Mouse (Mus musculus) C2C12 (cell line): ENCODE measurements around the gene Adh7. TPM values are rescaled to one million over a fixed set of nuclear protein-coding genes. Genes with fewer than 3 reads are reported as not detected.
A peak's percentile ranks its signal among the peaks of the same experiment; 100 is the strongest.

Experiments used
- H3K27me3 ChIP-seq: one replicate; pipeline ENCODE4 v1.6.1; 2011; ENCODE audit not compliant: control insufficient read depth, insufficient read depth, insufficient read length
- H3K36me3 ChIP-seq: one replicate; pipeline ENCODE4 v1.6.1; 2011; ENCODE audit not compliant: control insufficient read depth, insufficient read depth
- H3K4me3 ChIP-seq: one replicate; pipeline ENCODE4 v1.5.1; 2011; ENCODE audit warnings: mild to moderate bottlenecking, control low read depth; ENCODE audit not compliant: poor library complexity, insufficient read depth, severe bottlenecking
- H3K79me2 ChIP-seq: one replicate; pipeline ENCODE4 v1.6.1; 2011; ENCODE audit not compliant: control insufficient read depth, insufficient read depth
- H3K79me3 ChIP-seq: one replicate; pipeline ENCODE4 v1.6.1; 2011; ENCODE audit warnings: low read depth, control low read depth
- H3ac ChIP-seq: one replicate; pipeline ENCODE3; 2011; ENCODE audit warnings: low read depth; ENCODE audit not compliant: control insufficient read depth, insufficient read length
- CEBPB ChIP-seq: IDR thresholded peaks from one replicate; pipeline ENCODE4 v1.6.1; 2011; ENCODE audit warnings: low read depth, mild to moderate bottlenecking, control low read depth, moderate library complexity
- CTCF ChIP-seq: IDR thresholded peaks from one replicate; pipeline ENCODE4 v1.5.1; 2011; ENCODE audit not compliant: control insufficient read depth, insufficient read depth, insufficient read length
- FOSL1 ChIP-seq: IDR thresholded peaks from one replicate; pipeline ENCODE4 v1.8.0; 2011; ENCODE audit warnings: mild to moderate bottlenecking, low read length; ENCODE audit not compliant: poor library complexity, insufficient read depth, severe bottlenecking
- MAX ChIP-seq: IDR thresholded peaks from one replicate; pipeline ENCODE4 v1.6.1; 2011; ENCODE audit warnings: mild to moderate bottlenecking, control low read depth
- MYOD1 ChIP-seq: IDR thresholded peaks from one replicate; pipeline ENCODE4 v1.6.1; 2011; ENCODE audit warnings: low read depth; ENCODE audit not compliant: control insufficient read depth, insufficient read length
- MYOG ChIP-seq: IDR thresholded peaks from one replicate; pipeline ENCODE4 v1.6.1; 2011; ENCODE audit not compliant: control insufficient read depth, insufficient read length; ENCODE audit errors: extremely low read depth
- USF1 ChIP-seq: IDR thresholded peaks from one replicate; pipeline ENCODE4 v1.6.1; 2011; ENCODE audit warnings: low read depth, mild to moderate bottlenecking, control low read depth, moderate library complexity
- polyA plus RNA-seq: library from polyadenylated mRNA; unstranded; fragments of >200 nt; fragmentation: generic; extraction: Trizol; gene quantifications from one replicate; pipeline ENCODE4 v1.2.1, GENCODE M21; 2012; ENCODE audit warnings: missing spikeins

The Adh7 gene
- polyA plus RNA-seq, 1 experiment: 4.9 TPM

- peak overlapping the region; percentile 30 for H3ac ChIP-seq
- no peaks in the 10 kb centered on the region for H3K79me2 ChIP-seq
- no peaks in the 10 kb centered on the region for H3K27me3 ChIP-seq
- no peaks in the 10 kb centered on the region for H3K36me3 ChIP-seq
- H3K4me3 ChIP-seq: no peak overlapping the region
- TF ChIP-seq CEBPB (peak; percentile 78), CTCF (peak; percentile 54), MAX (no peak)
- H3K79me3 ChIP-seq: no peaks in the 10 kb centered on the region
These were observed 19.4 kb upstream of the Adh7 start for GRCm38 (mm10) chr3:138197973-138198721.

DNA sequence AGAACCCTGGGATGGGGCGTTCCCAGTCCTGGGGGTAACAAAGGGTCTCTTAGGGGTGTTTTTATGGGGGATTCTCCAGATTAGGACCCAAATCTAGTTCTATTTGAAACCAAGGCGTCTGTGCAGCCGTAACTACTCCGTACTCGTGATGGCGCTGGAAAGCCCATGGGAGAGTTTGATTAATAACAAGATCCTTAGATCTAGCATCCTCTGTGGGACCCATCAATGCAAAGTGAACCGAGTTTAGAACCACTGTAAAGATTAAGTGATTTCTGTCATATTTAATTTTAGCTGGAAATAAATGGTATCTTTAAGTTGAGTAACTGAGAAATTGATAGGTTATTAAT is 18.9 kb upstream of the Adh7 start:
- H3K36me3 ChIP-seq: no peaks in the 10 kb centered on the region
- H3K79me2 ChIP-seq: no peaks in the 10 kb centered on the region
- no peaks in the 10 kb centered on the region for H3K79me3 ChIP-seq
- no peak overlapping the region for H3K4me3 ChIP-seq
- H3ac ChIP-seq: no peak overlapping the region
- TF ChIP-seq CEBPB: no peak
- TF ChIP-seq MAX: no peak
- TF ChIP-seq CTCF: no peak
- TF ChIP-seq USF1: no peak
- no peak for TF ChIP-seq MYOG
- TF ChIP-seq FOSL1: no peak
- no peak for TF ChIP-seq MYOD1
- peaks cover 3% of the 10 kb centered on the region for H3K27me3 ChIP-seq

DNA sequence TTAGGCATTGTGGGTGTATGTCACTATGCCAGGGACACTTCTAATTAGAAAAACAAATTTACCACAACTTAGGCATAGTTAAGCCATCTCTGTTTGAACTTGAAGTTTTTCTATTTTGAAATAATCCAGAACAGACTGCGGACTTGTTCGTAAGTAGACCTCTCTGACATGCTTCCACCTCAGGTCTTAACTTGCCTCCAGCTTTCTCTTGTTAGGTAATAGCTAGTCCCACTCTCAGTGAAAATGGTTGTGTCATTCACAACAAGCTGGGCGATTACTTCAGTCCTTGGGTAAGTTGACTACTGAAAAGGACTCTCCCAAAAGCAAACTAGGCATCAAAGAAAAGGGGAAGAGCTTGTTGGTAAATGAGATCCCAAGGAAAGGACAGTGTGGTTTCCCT is 8.7 kb upstream of the Adh7 start:
- Histone ChIP-seq H3K36me3 (no peaks in the 10 kb centered on the region), H3K4me3 (no peak overlapping the region), H3K79me2 (no peaks in the 10 kb centered on the region), H3K27me3 (no peaks in the 10 kb centered on the region), H3K79me3 (no peaks in the 10 kb centered on the region), H3ac (no peak overlapping the region)
- TF ChIP-seq CEBPB (no peak), MAX (no peak), CTCF (no peak), FOSL1 (no peak), MYOD1 (no peak), USF1 (no peak), MYOG (no peak)

GRCm38 (mm10) chr3:138210432-138211075 is 7.0 kb upstream of the Adh7 start:
- H3K79me3 ChIP-seq: no peaks in the 10 kb centered on the region
- TF ChIP-seq CEBPB (no peak), MYOG (no peak), USF1 (no peak), MYOD1 (no peak), CTCF (no peak), MAX (no peak), FOSL1 (no peak)
- no peaks in the 10 kb centered on the region for H3K27me3 ChIP-seq
- H3K79me2 ChIP-seq: no peaks in the 10 kb centered on the region
- no peak overlapping the region for H3K4me3 ChIP-seq
- no peak overlapping the region for H3ac ChIP-seq
- no peaks in the 10 kb centered on the region for H3K36me3 ChIP-seq

GRCm38 (mm10) chr3:138212431-138212951 is 5.1 kb upstream of the Adh7 start:
- H3ac ChIP-seq: no peak overlapping the region
- no peak overlapping the region for H3K4me3 ChIP-seq
- H3K27me3 ChIP-seq: no peaks in the 10 kb centered on the region
- no peaks in the 10 kb centered on the region for H3K36me3 ChIP-seq
- no peaks in the 10 kb centered on the region for H3K79me3 ChIP-seq
- TF ChIP-seq USF1 (no peak), MAX (no peak), CEBPB (no peak), CTCF (no peak), MYOG (no peak), MYOD1 (no peak), FOSL1 (no peak)
- H3K79me2 ChIP-seq: no peaks in the 10 kb centered on the region
